Mouse (Mus musculus): ENCODE data around the gene Ttll9. TPM values are rescaled to one million over a fixed set of nuclear protein-coding genes. Genes with fewer than 3 reads are reported as not detected.
A peak's percentile ranks its signal among the peaks of the same experiment; 100 is the strongest.

Ttll9 gene
- total RNA-seq, 2 experiments from 2014 or later: 0.42 TPM; not detected in 1

- no peak for DNase-seq (ENCODE audit: low spot score in 2 of 2)
Measured at GRCm38 (mm10) chr2:153009192-153009973, 47.1 kb downstream of the Ttll9 start.

- DNase-seq (ENCODE audit: low spot score in 2 of 2): no peak
Measured at GRCm38 (mm10) chr2:153013724-153014515, 51.6 kb downstream of the Ttll9 start.

GRCm38 (mm10) chr2:153014758-153015593, 52.7 kb downstream of the Ttll9 start, which contains the start of gene Pdrg1:
TSS of gene Pdrg1 (minus strand) at chr2:153015427.
- DNase-seq (ENCODE audit: low spot score in 2 of 2): peak; percentile 87 to 94

GRCm38 (mm10) chr2:153015804-153016203, 53.5 kb downstream of the Ttll9 start:
- DNase-seq (ENCODE audit: low spot score in 2 of 2): no peak

GRCm38 (mm10) chr2:153016786-153017185, 54.5 kb downstream of the Ttll9 start:
- DNase-seq (ENCODE audit: low spot score in 2 of 2): no peak

GRCm38 (mm10) chr2:153019355-153019754, 57.1 kb downstream of the Ttll9 start:
- no peak for DNase-seq (ENCODE audit: low spot score in 2 of 2)

- no peak for DNase-seq (ENCODE audit: low spot score in 2 of 2)
Measured at GRCm38 (mm10) chr2:153021163-153021562, 58.9 kb downstream of the Ttll9 start.

GRCm38 (mm10) chr2:153022855-153023254, 60.6 kb downstream of the Ttll9 start:
- DNase-seq (ENCODE audit: low spot score in 2 of 2): no peak

- DNase-seq (ENCODE audit: low spot score in 2 of 2): no peak
Measured at GRCm38 (mm10) chr2:153026052-153026451, 63.8 kb downstream of the Ttll9 start.

GRCm38 (mm10) chr2:153027501-153027900, 65.2 kb downstream of the Ttll9 start:
- no peak for DNase-seq (ENCODE audit: low spot score in 2 of 2)

- no peak for DNase-seq (ENCODE audit: low spot score in 2 of 2)
Measured at GRCm38 (mm10) chr2:153030422-153030821, 68.1 kb downstream of the Ttll9 start.

GRCm38 (mm10) chr2:153031126-153032082, 69.1 kb downstream of the Ttll9 start, which contains the start of gene Xkr7:
TSS of gene Xkr7 (plus strand) at chr2:153031852.
- DNase-seq (ENCODE audit: low spot score in 2 of 2): no peak

GRCm38 (mm10) chr2:153032083-153032842, 70.0 kb downstream of the Ttll9 start:
- peak; percentile 71 to 82 for DNase-seq (ENCODE audit: low spot score in 2 of 2)

GRCm38 (mm10) chr2:153032973-153033372, 70.7 kb downstream of the Ttll9 start:
- no peak for DNase-seq (ENCODE audit: low spot score in 2 of 2)

GRCm38 (mm10) chr2:153033545-153034230, 71.4 kb downstream of the Ttll9 start:
- no peak for DNase-seq (ENCODE audit: low spot score in 2 of 2)

GRCm38 (mm10) chr2:153036690-153037089, 74.4 kb downstream of the Ttll9 start:
- DNase-seq (ENCODE audit: low spot score in 2 of 2): no peak

- DNase-seq (ENCODE audit: low spot score in 2 of 2): no peak
Measured at GRCm38 (mm10) chr2:153043886-153044285, 81.6 kb downstream of the Ttll9 start.

GRCm38 (mm10) chr2:153045884-153046299, 83.6 kb downstream of the Ttll9 start:
- no peak for DNase-seq (ENCODE audit: low spot score in 2 of 2)

Data from adrenal gland, postnatal 4 days (tissue).